Comparison of ENCODE assay signal across 9 mouse cellular contexts in the genomic region with DNA sequence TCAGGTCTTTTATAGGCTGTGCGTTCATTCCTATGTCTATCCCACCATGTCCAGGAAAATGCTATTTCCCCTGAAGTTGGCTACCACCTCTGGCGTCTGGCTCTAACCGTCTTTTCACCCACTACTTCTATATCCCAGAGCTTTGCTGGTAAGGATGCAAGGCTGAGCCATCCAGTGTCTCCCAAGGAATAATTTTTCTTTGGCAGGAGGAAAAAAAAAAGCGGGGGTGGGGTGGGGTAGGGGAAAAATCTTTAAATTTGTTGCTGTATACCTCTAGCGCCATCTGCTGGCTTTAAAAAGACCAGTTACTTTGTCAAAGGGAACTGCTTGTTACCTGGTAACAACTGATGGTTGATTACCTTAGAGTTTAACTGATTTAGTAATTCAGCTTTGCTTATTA. TPM values are rescaled to one million over a fixed set of nuclear protein-coding genes. Genes with fewer than 3 reads are reported as not detected.
DNase-seq lines count a peak whose midpoint lies in the region; ATAC-seq and TF ChIP-seq lines count a peak whose summit lies in the region.
"Had no signal": no experiment of that assay in that cellular context is flagged by ENCODE, and none has a peak within 500 bp of the region (broad histone marks: within the 10 kb centered on the region; RNA-seq: fewer than 3 reads in every experiment).

No protein-coding gene starts in this region.

- no peak overlapping the region for H3K4me2 ChIP-seq in kidney, embryonic 15.5 days
- H3K4me2 ChIP-seq in CH12.LX (ENCODE audit: insufficient read depth, low read depth, poor library complexity, severe bottlenecking), result peak overlapping the region; percentile 96
- H3K4me2 ChIP-seq: embryonic facial prominence, embryonic 15.5 days had no signal

- TF ChIP-seq CTCF in CH12.LX (conservative IDR thresholded peaks at IDR 0.05 in 1 of 2, IDR thresholded peaks at IDR 0.05 in 1 of 2; ENCODE audit: low read depth in 2 of 2, low read length in 2 of 2), result peak; percentile 49 to 77

- in situ Hi-C loops in CH12.LX (cut with MboI; ENCODE audit: low pct_ligation_motif_present, low pct_unique_long_range_greater_than_20kb, low sequenced_read_pairs), result no loop called here

- no peaks in the 10 kb centered on the region for H3K79me2 ChIP-seq in CH12.LX (replicated peaks; ENCODE audit: control insufficient read depth, extremely low read depth, insufficient read depth, poor library complexity, severe bottlenecking)

- DNase-seq in adrenal gland, postnatal 10 days, result peak; percentile 42
- DNase-seq in adrenal gland, adult 2 months, result no peak
- DNase-seq in kidney, postnatal 36 days, result peak; percentile 35 to 44
- DNase-seq in CH12.LX (ENCODE audit: extremely low read depth), result peak; percentile 27
- DNase-seq in embryo, embryonic 10 days (ENCODE audit: low spot score), result peak; percentile 45
- peak; percentile 39 for DNase-seq in right cerebral cortex, postnatal 25 days

- no peak for ATAC-seq in kidney, embryonic 15.5 days (replicated peaks; ENCODE audit: low FRiP score)
- ATAC-seq in inflammation-experienced regulatory T-cells, adult 6 months, result no peak

- no peak overlapping the region for H3K4me3 ChIP-seq in kidney, embryonic 15.5 days (replicated peaks)
- H3K4me3 ChIP-seq in CH12.LX (replicated peaks in 1 of 3; ENCODE audit: low read depth in 2 of 3, low read length in 2 of 3, poor library complexity in 1 of 3), result no peak overlapping the region
- H3K4me3 ChIP-seq: embryonic facial prominence, embryonic 15.5 days had no signal

- 58% methylated on average over 5 of the region's 5 CpGs for whole genome bisulfite sequencing in kidney, embryonic 15.5 days

- dilution Hi-C loops in CH12.LX (cut with MboI; ENCODE audit: extremely low pct_ligation_motif_present, extremely low pct_unique_long_range_greater_than_20kb, low sequenced_read_pairs), result no loop called here

- TF ChIP-seq RAD21 in CH12.LX (IDR thresholded peaks at IDR 0.05; ENCODE audit: low read depth, low read length), result peak; percentile 75

- no peaks in the 10 kb centered on the region for H3K9me3 ChIP-seq in kidney, embryonic 15.5 days (replicated peaks)
- H3K9me3 ChIP-seq in CH12.LX (replicated peaks; ENCODE audit: low read length), result no peaks in the 10 kb centered on the region
- H3K9me3 ChIP-seq: embryonic facial prominence, embryonic 15.5 days had no signal

- peaks cover 29% of the 10 kb centered on the region for H3K4me1 ChIP-seq in kidney, embryonic 15.5 days
- H3K4me1 ChIP-seq in CH12.LX (ENCODE audit: control insufficient read depth in 1 of 2, insufficient read depth in 2 of 2), result no peaks in the 10 kb centered on the region

- H3K36me3 ChIP-seq in kidney, embryonic 15.5 days, result peaks cover 47% of the 10 kb centered on the region
- no peaks in the 10 kb centered on the region for H3K36me3 ChIP-seq in CH12.LX (replicated peaks in 1 of 2; ENCODE audit: control insufficient read depth in 1 of 2, insufficient read depth in 1 of 2, low read length in 1 of 2)

- TF ChIP-seq POLR2A in CH12.LX (IDR thresholded peaks at IDR 0.05; ENCODE audit: low read depth, low read length), result no peak

- no peak overlapping the region for H3K9ac ChIP-seq in kidney, embryonic 15.5 days
- H3K9ac ChIP-seq in CH12.LX (ENCODE audit: insufficient read depth, low read depth), result 0 out of 2 replicates have a peak overlapping the region, but pooled peaks have one; percentile 48
- H3K9ac ChIP-seq: embryonic facial prominence, embryonic 15.5 days had no signal

- H3K27me3 ChIP-seq in kidney, embryonic 15.5 days, result no peaks in the 10 kb centered on the region
- H3K27me3 ChIP-seq in CH12.LX (replicated peaks), result no peaks in the 10 kb centered on the region
- H3K27me3 ChIP-seq: embryonic facial prominence, embryonic 15.5 days had no signal

- no peak overlapping the region for H3K27ac ChIP-seq in kidney, embryonic 15.5 days
- no peak overlapping the region for H3K27ac ChIP-seq in CH12.LX (ENCODE audit: insufficient read depth, low read depth)
- H3K27ac ChIP-seq: embryonic facial prominence, embryonic 15.5 days had no signal

- no peak for TF ChIP-seq EP300 in CH12.LX (IDR thresholded peaks at IDR 0.05; ENCODE audit: low read length)

TF ChIP-seq in CH12.LX, 34 proteins besides CTCF, POLR2A, EP300 and RAD21:
- no peak for TF ChIP-seq ELF1 (IDR thresholded peaks at IDR 0.05; ENCODE audit: low read depth, low read length)
- no peak for TF ChIP-seq IRF4 (IDR thresholded peaks at IDR 0.05; ENCODE audit: low read depth, low read length)
- no peak for TF ChIP-seq UBTF (IDR thresholded peaks at IDR 0.05; ENCODE audit: low read depth, low read length)
- TF ChIP-seq POLR2AphosphoS2 (IDR thresholded peaks at IDR 0.05; ENCODE audit: low read depth, low read length), result no peak
- no peak for TF ChIP-seq HCFC1 (IDR thresholded peaks at IDR 0.05; ENCODE audit: low read depth, low read length)
- TF ChIP-seq KAT2A (IDR thresholded peaks at IDR 0.05; ENCODE audit: insufficient replicate concordance, low read length), result no peak
- peak; percentile 80 for TF ChIP-seq ZNF384 (IDR thresholded peaks at IDR 0.05; ENCODE audit: low read depth, low read length)
- no peak for TF ChIP-seq SIN3A (IDR thresholded peaks at IDR 0.05; ENCODE audit: low read length)
- TF ChIP-seq PAX5 (IDR thresholded peaks at IDR 0.05; ENCODE audit: low read length), result no peak
- peak; percentile 11; the same call in 1 of the 2 replicates for TF ChIP-seq ZC3H11A (IDR thresholded peaks at IDR 0.05; ENCODE audit: low read depth, low read length)
- TF ChIP-seq MYC (IDR thresholded peaks at IDR 0.05; ENCODE audit: low read depth, low read length), result no peak
- peak; percentile 70 for TF ChIP-seq SMC3 (IDR thresholded peaks at IDR 0.05; ENCODE audit: low read depth, low read length)
- TF ChIP-seq GABPA (IDR thresholded peaks at IDR 0.05; ENCODE audit: insufficient replicate concordance, low read depth, low read length), result no peak
- TF ChIP-seq MAFK (IDR thresholded peaks at IDR 0.05; ENCODE audit: insufficient replicate concordance, low read length), result no peak
- TF ChIP-seq TBP (conservative IDR thresholded peaks at IDR 0.05; ENCODE audit: low read depth, low read length), result no peak

RNA-seq across cellular contexts. Expression of gene Hebp2, which starts 17.4 kb away (rescaled TPM):
- total RNA-seq in adrenal gland, postnatal 10 days (2021), result 1 to 10 TPM; 5.1 to 6.9 TPM
- total RNA-seq in adrenal gland, adult 2 months (2021), result 1 to 10 TPM; 4.6 to 6.2 TPM
- polyA plus RNA-seq in adrenal gland, adult 2 months (2012; rRNA removed), result 0.56 and 1.4 TPM in 2 replicates
- 12.6 and 12.8 TPM in 2 replicates for polyA plus RNA-seq in kidney, embryonic 15.5 days (2015; fragmentation: Nextera tagmentation; extraction: Ambion mirVana)
- total RNA-seq in CH12.LX (2012; rRNA removed), result 0.08 TPM in 1 of 2 replicates, not detected in the other
- total RNA-seq in CH12.LX (2014; rRNA removed), result not detected in 2 replicates
- not detected in 2 replicates for polyA plus RNA-seq in CH12.LX (2012; ENCODE audit: insufficient read length, low read depth)
- not detected for polyA plus RNA-seq in inflammation-experienced regulatory T-cells, adult 6 months (2017; shearing (Covaris generic))
